Mouse (Mus musculus) neural tube, embryonic 14.5 days (tissue): Measurements from ENCODE around the gene Gnai1. TPM values are rescaled to one million over a fixed set of nuclear protein-coding genes. Genes with fewer than 3 reads are reported as not detected.

ENCODE experiments used
- ATAC-seq: fragments of 200-750 bp; cut with Nextera tagmentation; 2 replicates; pipeline ENCODE4 v1.8.0; 2017; ENCODE audit warnings: low read depth, mild to moderate bottlenecking, moderate TSS enrichment, moderate library complexity
- H3K27ac ChIP-seq: fragments of 300-500 bp; sonication (generic); 2 replicates; pipeline ENCODE4 v1.5.1; 2014; ENCODE audit warnings: low read depth, mild to moderate bottlenecking, control low read depth, low read length, moderate library complexity, mixed read lengths
- H3K27me3 ChIP-seq: fragments of 300-500 bp; sonication (generic); 2 replicates; pipeline ENCODE4 v1.6.1; 2014; ENCODE audit warnings: low read length; ENCODE audit not compliant: control insufficient read depth, insufficient read depth
- H3K36me3 ChIP-seq: fragments of 300-500 bp; sonication (generic); 2 replicates; pipeline ENCODE4 v1.6.1; 2014; ENCODE audit warnings: low read length, mixed read lengths; ENCODE audit not compliant: control insufficient read depth, insufficient read depth
- H3K4me1 ChIP-seq: fragments of 300-500 bp; sonication (generic); 2 replicates; pipeline ENCODE4 v1.6.1; 2014; ENCODE audit warnings: low read length; ENCODE audit not compliant: control insufficient read depth, insufficient read depth
- H3K4me2 ChIP-seq: fragments of 300-500 bp; sonication (generic); 2 replicates; pipeline ENCODE4 v1.6.1; 2014; ENCODE audit warnings: mild to moderate bottlenecking, low read depth, low read length, control low read depth
- H3K4me3 ChIP-seq: fragments of 300-500 bp; sonication (generic); 2 replicates; pipeline ENCODE4 v1.5.1; 2014; ENCODE audit warnings: low read depth, low read length, control low read depth, mixed read lengths
- H3K9ac ChIP-seq: fragments of 300-500 bp; sonication (generic); replicated peaks from 2 replicates; pipeline ENCODE4 v1.6.1; 2014; ENCODE audit warnings: low read depth, mild to moderate bottlenecking, control low read depth, low read length, mixed read lengths
- H3K9me3 ChIP-seq: fragments of 300-500 bp; sonication (generic); 2 replicates; pipeline ENCODE4 v1.6.1; 2016; ENCODE audit warnings: low read length; ENCODE audit not compliant: control insufficient read depth
- WGBS: fragments of 180-500 bp; shearing (Covaris S2); extraction: QIAGEN DNeasy Blood & Tissue Kit; methylation state at CpG from one replicate; pipeline ENCODE4 v1.1.7; 2014; 5-methylcytosine and 5-hydroxymethylcytosine counted together
- polyA plus RNA-seq: library from polyadenylated mRNA; unstranded; fragments of >200 nt; fragmentation: Nextera tagmentation; extraction: Ambion mirVana; gene quantifications from 2 replicates; pipeline ENCODE4 v1.2.1, GENCODE M21; 2014

Gnai1 gene
- 85.6 and 86.4 TPM in 2 replicates for polyA plus RNA-seq

GRCm38 (mm10) chr5:18360281-18360819 is at the start of gene Gnai1:
Gene Gnai1, minus strand, starts transcription at chr5:18360355.
- H3K27me3 ChIP-seq, result peaks cover 2% of the 10 kb centered on the region; the same call in 1 of the 2 replicates
- under 1% methylated on average over 65 of the region's 76 CpGs for WGBS
- H3K4me3 ChIP-seq, result peak within 1 kb of the TSS; percentile 82
- peaks cover 8% of the 10 kb centered on the region for H3K4me1 ChIP-seq
- no peaks in the 10 kb centered on the region for H3K36me3 ChIP-seq
- peak; percentile 98 for ATAC-seq
- peak within 1 kb of the TSS; percentile 83 for H3K27ac ChIP-seq
- peak within 1 kb of the TSS; percentile 89 for H3K9ac ChIP-seq
- peak within 1 kb of the TSS; percentile 83 for H3K4me2 ChIP-seq
- H3K9me3 ChIP-seq, result no peaks in the 10 kb centered on the region

GRCm38 (mm10) chr5:18367864-18368263 is 7.7 kb upstream of the Gnai1 start:
- Histone ChIP-seq H3K4me2 (no peak overlapping the region), H3K27ac (no peak overlapping the region), H3K4me1 (no peaks in the 10 kb centered on the region), H3K27me3 (no peaks in the 10 kb centered on the region), H3K36me3 (no peaks in the 10 kb centered on the region), H3K9ac (no peak overlapping the region), H3K9me3 (no peaks in the 10 kb centered on the region), H3K4me3 (no peak overlapping the region)
- WGBS, result 3% methylated on average over 2 of the region's 2 CpGs
- no peak for ATAC-seq

- WGBS, result 92% methylated on average over 3 of the region's 3 CpGs
- H3K27me3 ChIP-seq, result peaks cover 2% of the 10 kb centered on the region; the same call in 1 of the 2 replicates
- H3K4me2 ChIP-seq, result no peak overlapping the region
- no peak overlapping the region for H3K9ac ChIP-seq
- no peaks in the 10 kb centered on the region for H3K9me3 ChIP-seq
- no peaks in the 10 kb centered on the region for H3K4me1 ChIP-seq
- H3K4me3 ChIP-seq, result no peak overlapping the region
- H3K27ac ChIP-seq, result no peak overlapping the region
- no peak for ATAC-seq
- no peaks in the 10 kb centered on the region for H3K36me3 ChIP-seq
These were observed 5.3 kb upstream of the Gnai1 start for GRCm38 (mm10) chr5:18365460-18365859.

- H3K9ac ChIP-seq, result peak overlapping the region; percentile 89; the same call in 1 of the 2 replicates
- no peak for ATAC-seq
- peak overlapping the region; percentile 83 for H3K4me2 ChIP-seq
- peak overlapping the region; percentile 82 for H3K4me3 ChIP-seq
- H3K27ac ChIP-seq, result no peak overlapping the region; the same call in 1 of the 2 replicates
- 11% methylated on average over 6 of the region's 6 CpGs for WGBS
- H3K4me1 ChIP-seq, result peaks cover 8% of the 10 kb centered on the region
- peaks cover 2% of the 10 kb centered on the region; the same call in 1 of the 2 replicates for H3K27me3 ChIP-seq
- no peaks in the 10 kb centered on the region for H3K9me3 ChIP-seq
- no peaks in the 10 kb centered on the region for H3K36me3 ChIP-seq
These were observed 801 bp upstream of the Gnai1 start for GRCm38 (mm10) chr5:18360956-18361355.

GRCm38 (mm10) chr5:18359376-18360280 is 527 bp downstream of the Gnai1 start:
- peak overlapping the region; percentile 82 for H3K4me3 ChIP-seq
- peak overlapping the region; percentile 83 for H3K4me2 ChIP-seq
- peaks cover 2% of the 10 kb centered on the region; the same call in 1 of the 2 replicates for H3K27me3 ChIP-seq
- ATAC-seq, result peak; percentile 90
- H3K9ac ChIP-seq, result peak overlapping the region; percentile 89
- H3K27ac ChIP-seq, result peak overlapping the region; percentile 83
- H3K4me1 ChIP-seq, result peaks cover 8% of the 10 kb centered on the region
- under 1% methylated on average over 59 of the region's 76 CpGs for WGBS
- no peaks in the 10 kb centered on the region for H3K9me3 ChIP-seq
- no peaks in the 10 kb centered on the region for H3K36me3 ChIP-seq

GRCm38 (mm10) chr5:18358778-18359177 is 1.4 kb downstream of the Gnai1 start:
- Histone ChIP-seq H3K27ac (no peak overlapping the region), H3K4me3 (peak overlapping the region; percentile 82), H3K36me3 (no peaks in the 10 kb centered on the region), H3K4me1 (peaks cover 8% of the 10 kb centered on the region), H3K27me3 (peaks cover 2% of the 10 kb centered on the region; the same call in 1 of the 2 replicates), H3K4me2 (peak overlapping the region; percentile 83), H3K9me3 (no peaks in the 10 kb centered on the region), H3K9ac (peak overlapping the region; percentile 89; the same call in 1 of the 2 replicates)
- no peak for ATAC-seq
- WGBS, result 28% methylated on average over 6 of the region's 6 CpGs

GRCm38 (mm10) chr5:18358191-18358590 is 2.0 kb downstream of the Gnai1 start:
- no peak for ATAC-seq
- Histone ChIP-seq H3K4me3 (peak overlapping the region; percentile 82), H3K27me3 (peaks cover 2% of the 10 kb centered on the region; the same call in 1 of the 2 replicates), H3K4me2 (peak overlapping the region; percentile 83), H3K27ac (no peak overlapping the region), H3K4me1 (peaks cover 8% of the 10 kb centered on the region), H3K9me3 (no peaks in the 10 kb centered on the region), H3K9ac (no peak overlapping the region; the same call in 1 of the 2 replicates), H3K36me3 (no peaks in the 10 kb centered on the region)
- WGBS, result 8% methylated on average over 3 of the region's 3 CpGs

- Histone ChIP-seq H3K36me3 (no peaks in the 10 kb centered on the region), H3K9me3 (no peaks in the 10 kb centered on the region), H3K4me1 (no peaks in the 10 kb centered on the region), H3K27me3 (no peaks in the 10 kb centered on the region), H3K9ac (no peak overlapping the region), H3K4me3 (no peak overlapping the region), H3K4me2 (no peak overlapping the region), H3K27ac (no peak overlapping the region)
- 98% methylated on average over 3 of the region's 3 CpGs for WGBS
- ATAC-seq, result no peak
These were observed 12.9 kb downstream of the Gnai1 start for GRCm38 (mm10) chr5:18347297-18347696.
